Comparison of ENCODE assay signal across 10 mouse cellular contexts in the genomic region with DNA sequence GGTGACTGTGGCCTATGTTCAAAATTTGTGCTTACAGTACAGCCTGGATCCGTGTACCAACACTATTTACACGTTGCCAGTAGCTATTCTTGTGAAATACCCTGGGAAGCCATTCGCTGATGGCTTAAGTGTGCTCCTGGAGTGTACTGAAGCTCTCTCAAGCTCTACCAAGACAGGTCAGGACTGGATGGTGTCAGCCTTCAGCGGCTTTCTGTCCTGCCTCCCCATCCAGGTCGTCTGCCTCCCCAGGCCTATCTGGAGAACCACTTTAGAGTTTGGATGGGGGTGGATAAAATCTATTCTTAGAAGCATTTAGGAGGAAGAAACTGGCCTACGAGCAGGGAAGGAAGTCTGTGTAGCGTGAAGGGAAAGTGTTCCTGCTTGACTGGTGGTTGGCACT. TPM values are rescaled to one million over a fixed set of nuclear protein-coding genes. Genes with fewer than 3 reads are reported as not detected.
A peak's percentile ranks its signal among the peaks of the same experiment; 100 is the strongest.
DNase-seq lines count a peak whose midpoint lies in the region; ATAC-seq and TF ChIP-seq lines count a peak whose summit lies in the region.
"Had no signal": no experiment of that assay in that cellular context is flagged by ENCODE, and none has a peak within 500 bp of the region (broad histone marks: within the 10 kb centered on the region; RNA-seq: fewer than 3 reads in every experiment).

No protein-coding gene starts in this region.

- H3K27ac ChIP-seq in forebrain, postnatal 0 days (ENCODE audit: low read depth, low read length): no peak overlapping the region
- H3K27ac ChIP-seq in forebrain, embryonic 10.5 days: no peak overlapping the region
- 0 out of 2 replicates have a peak overlapping the region, but pooled peaks have one; percentile 27 for H3K27ac ChIP-seq in spleen, adult 2 months (ENCODE audit: insufficient read depth, low read length)
- no peak overlapping the region for H3K27ac ChIP-seq in liver, embryonic 14.5 days
- no peak overlapping the region for H3K27ac ChIP-seq in thymus, adult 2 months (ENCODE audit: control insufficient read depth, insufficient read depth, low read length)

- H3K4me2 ChIP-seq in forebrain, postnatal 0 days (ENCODE audit: low read depth): peak overlapping the region; percentile 96; the same call in 1 of the 2 replicates
- peak overlapping the region; percentile 74; the same call in 1 of the 2 replicates for H3K4me2 ChIP-seq in liver, embryonic 14.5 days (ENCODE audit: low read depth)

- peaks cover 11% of the 10 kb centered on the region for H3K27me3 ChIP-seq in forebrain, postnatal 0 days (ENCODE audit: insufficient read depth, low read length)
- peaks cover 80% of the 10 kb centered on the region for H3K27me3 ChIP-seq in forebrain, embryonic 10.5 days (ENCODE audit: poor library complexity, severe bottlenecking)
- peaks cover 10% of the 10 kb centered on the region for H3K27me3 ChIP-seq in spleen, adult 2 months (ENCODE audit: control insufficient read depth, insufficient read depth, low read length)
- H3K27me3 ChIP-seq in liver, embryonic 14.5 days (ENCODE audit: control insufficient read depth, insufficient read depth, low read length): peaks cover 33% of the 10 kb centered on the region
- peaks cover 14% of the 10 kb centered on the region; the same call in 1 of the 2 replicates for H3K27me3 ChIP-seq in thymus, adult 2 months (ENCODE audit: control insufficient read depth, insufficient read depth, low read length)

- H3K4me3 ChIP-seq in forebrain, postnatal 0 days (ENCODE audit: low read depth, low read length): no peak overlapping the region
- H3K4me3 ChIP-seq in forebrain, embryonic 10.5 days: no peak overlapping the region; the same call in 1 of the 2 replicates
- no peak overlapping the region for H3K4me3 ChIP-seq in spleen, adult 2 months (ENCODE audit: extremely low read depth, insufficient read depth, insufficient read length)
- no peak overlapping the region for H3K4me3 ChIP-seq in liver, embryonic 14.5 days (ENCODE audit: insufficient read depth in 1 of 2, low read depth in 2 of 2, low read length in 2 of 2)
- no peak overlapping the region for H3K4me3 ChIP-seq in thymus, adult 2 months (ENCODE audit: control insufficient read depth, insufficient read depth, low read length)
- H3K4me3 ChIP-seq: myocyte had no signal

- no peak for TF ChIP-seq CTCF in forebrain, postnatal 0 days (IDR thresholded peaks at IDR 0.05; ENCODE audit: low read depth)
- TF ChIP-seq CTCF in spleen, adult 2 months (IDR thresholded peaks at IDR 0.05; ENCODE audit: extremely low read depth, insufficient read depth, insufficient read length, insufficient replicate concordance): no peak
- no peak for TF ChIP-seq CTCF in liver, embryonic 14.5 days (IDR thresholded peaks at IDR 0.05; ENCODE audit: low read depth)
- no peak for TF ChIP-seq CTCF in thymus, adult 2 months (IDR thresholded peaks at IDR 0.05; ENCODE audit: borderline replicate concordance, control insufficient read depth, extremely low read depth, insufficient read depth, low read length, poor library complexity)

- no peak for TF ChIP-seq EP300 in liver, embryonic 14.5 days (IDR thresholded peaks at IDR 0.05; ENCODE audit: low read depth)

- peak overlapping the region; percentile 84; the same call in 1 of the 2 replicates for H3K9ac ChIP-seq in forebrain, postnatal 0 days
- H3K9ac ChIP-seq in liver, embryonic 14.5 days (replicated peaks): no peak overlapping the region

- WGBS in forebrain, postnatal 0 days: 59% methylated on average over 7 of the region's 7 CpGs
- 65% methylated on average over 7 of the region's 7 CpGs for WGBS in forebrain, embryonic 10.5 days
- WGBS in spleen, adult 2 months: 29% methylated on average over 7 of the region's 7 CpGs
- 35% methylated on average over 7 of the region's 7 CpGs for WGBS in liver, embryonic 14.5 days (ENCODE audit: insufficient replicate concordance)
- WGBS in thymus, adult 2 months: 40% methylated on average over 7 of the region's 7 CpGs

- TF ChIP-seq POLR2A in spleen, adult 2 months (IDR thresholded peaks at IDR 0.05; ENCODE audit: low read depth, low read length): no peak
- TF ChIP-seq POLR2A in thymus, adult 2 months (IDR thresholded peaks at IDR 0.05; ENCODE audit: control insufficient read depth, extremely low read depth, insufficient read depth, low read length, poor library complexity): no peak

- peaks cover 4% of the 10 kb centered on the region; the same call in 1 of the 2 replicates for H3K4me1 ChIP-seq in forebrain, postnatal 0 days (ENCODE audit: insufficient read depth)
- peaks cover 37% of the 10 kb centered on the region for H3K4me1 ChIP-seq in forebrain, embryonic 10.5 days
- peaks cover 10% of the 10 kb centered on the region; the same call in 1 of the 2 replicates for H3K4me1 ChIP-seq in spleen, adult 2 months (ENCODE audit: control insufficient read depth, insufficient read depth, insufficient read length)
- H3K4me1 ChIP-seq in liver, embryonic 14.5 days (replicated peaks; ENCODE audit: control insufficient read depth in 2 of 2, insufficient read depth in 2 of 2, low read length in 1 of 2): peaks cover 3 to 12% of the 10 kb centered on the region in 2 experiments
- H3K4me1 ChIP-seq in thymus, adult 2 months (replicated peaks; ENCODE audit: control insufficient read depth, insufficient read depth, low read length): peaks cover 3% of the 10 kb centered on the region; the same call in 1 of the 2 replicates

- ATAC-seq in forebrain, postnatal 0 days: no peak
- ATAC-seq in liver, embryonic 14.5 days (ENCODE audit: insufficient read depth): no peak
- no peak for ATAC-seq in megakaryocyte-erythroid progenitor cell, adult 5-6 weeks (replicated peaks; ENCODE audit: low FRiP score, low TSS enrichment, poor library complexity, severe bottlenecking)

- no peaks in the 10 kb centered on the region for H3K9me3 ChIP-seq in forebrain, postnatal 0 days (ENCODE audit: low read length)
- H3K9me3 ChIP-seq in forebrain, embryonic 10.5 days: no peaks in the 10 kb centered on the region
- no peaks in the 10 kb centered on the region for H3K9me3 ChIP-seq in liver, embryonic 14.5 days (ENCODE audit: control insufficient read depth, low read length)

- no peak for DNase-seq in forebrain, postnatal 0 days
- DNase-seq in forebrain, embryonic 10.5 days (ENCODE audit: extremely low spot score, low spot score): no peak
- DNase-seq in spleen, adult 2 months (ENCODE audit: low read depth in 1 of 2, low spot score in 2 of 2): no peak
- DNase-seq in spleen, postnatal 36 days (ENCODE audit: low spot score in 2 of 2): no peak
- no peak for DNase-seq in liver, embryonic 14.5 days (ENCODE audit: low read depth in 3 of 3, low spot score in 3 of 3)
- no peak for DNase-seq in thymus, adult 2 months
- no peak for DNase-seq in layer of hippocampus, postnatal 36 days
- DNase-seq: gastrocnemius, postnatal 36 days had no signal

- H3K36me3 ChIP-seq in forebrain, postnatal 0 days (ENCODE audit: insufficient read depth): no peaks in the 10 kb centered on the region
- no peaks in the 10 kb centered on the region for H3K36me3 ChIP-seq in forebrain, embryonic 10.5 days (replicated peaks)
- H3K36me3 ChIP-seq in spleen, adult 2 months (ENCODE audit: control insufficient read depth, insufficient read depth, low read length): no peaks in the 10 kb centered on the region
- no peaks in the 10 kb centered on the region for H3K36me3 ChIP-seq in liver, embryonic 14.5 days (replicated peaks; ENCODE audit: control insufficient read depth, insufficient read depth, low read depth)
- H3K36me3 ChIP-seq in thymus, adult 2 months (ENCODE audit: control insufficient read depth, insufficient read depth, low read length): no peaks in the 10 kb centered on the region

RNA-seq across cellular contexts. Expression of a gene that starts 1.9 kb away (rescaled TPM):
- total RNA-seq in forebrain, postnatal 0 days (2014; rRNA removed): 0.38 TPM in 2 replicates
- 0.65 and 1.1 TPM in 2 replicates for polyA plus RNA-seq in forebrain, postnatal 0 days (2015; fragmentation: Nextera tagmentation; extraction: Ambion mirVana)
- 0.19 and 0.28 TPM in 2 replicates for polyA plus RNA-seq in forebrain, embryonic 10.5 days (2016; fragmentation: Nextera tagmentation; extraction: Ambion mirVana)
- polyA plus RNA-seq in spleen, adult 2 months (2012; rRNA removed): 0.83 and 2.1 TPM in 2 replicates
- polyA plus RNA-seq in liver, embryonic 14.5 days (2012; rRNA removed): 0.65 and 0.67 TPM in 2 replicates
- polyA plus RNA-seq in liver, embryonic 14.5 days (2014; fragmentation: Nextera tagmentation; extraction: Ambion mirVana): 0.39 and 0.67 TPM in 2 replicates
- polyA plus RNA-seq in thymus, adult 2 months (2012; rRNA removed): 1.7 and 1.8 TPM in 2 replicates
- total RNA-seq in megakaryocyte-erythroid progenitor cell, adult 5-6 weeks (2014; fragmentation: Nextera tagmentation): not detected in 2 replicates
- total RNA-seq in megakaryocyte-erythroid progenitor cell, adult 5-6 weeks (2017): 0.38 and 1.7 TPM in 2 replicates
- total RNA-seq in layer of hippocampus, postnatal 36 days (2021): under 1 TPM; 0.10 to 0.20 TPM
- total RNA-seq: gastrocnemius, postnatal 36 days had no signal

RNA-seq across cellular contexts. Expression of a gene that starts 2.6 kb away (rescaled TPM):
- total RNA-seq in forebrain, postnatal 0 days (2014; rRNA removed): 0.38 and 0.48 TPM in 2 replicates
- 0.90 and 0.99 TPM in 2 replicates for polyA plus RNA-seq in forebrain, postnatal 0 days (2015; fragmentation: Nextera tagmentation; extraction: Ambion mirVana)
- 0.26 TPM in 2 replicates for polyA plus RNA-seq in forebrain, embryonic 10.5 days (2016; fragmentation: Nextera tagmentation; extraction: Ambion mirVana)
- polyA plus RNA-seq in spleen, adult 2 months (2012; rRNA removed): 4.2 and 6.6 TPM in 2 replicates
- 2.9 and 3.3 TPM in 2 replicates for polyA plus RNA-seq in liver, embryonic 14.5 days (2012; rRNA removed)
- polyA plus RNA-seq in liver, embryonic 14.5 days (2014; fragmentation: Nextera tagmentation; extraction: Ambion mirVana): 1.7 and 2.7 TPM in 2 replicates
- 2.6 and 2.8 TPM in 2 replicates for polyA plus RNA-seq in thymus, adult 2 months (2012; rRNA removed)
- total RNA-seq in megakaryocyte-erythroid progenitor cell, adult 5-6 weeks (2014; fragmentation: Nextera tagmentation): 0.50 and 3.5 TPM in 2 replicates
- 0.76 and 3.1 TPM in 2 replicates for total RNA-seq in megakaryocyte-erythroid progenitor cell, adult 5-6 weeks (2017)
- not detected for total RNA-seq in layer of hippocampus, postnatal 36 days (2021)
- total RNA-seq: gastrocnemius, postnatal 36 days had no signal

RNA-seq across cellular contexts. Expression of a gene that starts 4.9 kb away (rescaled TPM):
- total RNA-seq in forebrain, postnatal 0 days (2014; rRNA removed): 0.23 and 0.43 TPM in 2 replicates
- 0.20 and 0.54 TPM in 2 replicates for polyA plus RNA-seq in forebrain, postnatal 0 days (2015; fragmentation: Nextera tagmentation; extraction: Ambion mirVana)
- polyA plus RNA-seq in forebrain, embryonic 10.5 days (2016; fragmentation: Nextera tagmentation; extraction: Ambion mirVana): 0.33 TPM in 1 of 2 replicates, not detected in the other
- polyA plus RNA-seq in spleen, adult 2 months (2012; rRNA removed): 0.33 and 0.46 TPM in 2 replicates
- polyA plus RNA-seq in liver, embryonic 14.5 days (2012; rRNA removed): 37.3 and 42.1 TPM in 2 replicates
- polyA plus RNA-seq in liver, embryonic 14.5 days (2014; fragmentation: Nextera tagmentation; extraction: Ambion mirVana): 40.0 and 42.8 TPM in 2 replicates
- 1.8 and 2.7 TPM in 2 replicates for polyA plus RNA-seq in thymus, adult 2 months (2012; rRNA removed)
- total RNA-seq in megakaryocyte-erythroid progenitor cell, adult 5-6 weeks (2014; fragmentation: Nextera tagmentation): not detected in 2 replicates
- total RNA-seq in megakaryocyte-erythroid progenitor cell, adult 5-6 weeks (2017): not detected in 2 replicates
- total RNA-seq in layer of hippocampus, postnatal 36 days (2021): 1 to 10 TPM; 1.2 to 1.6 TPM
- total RNA-seq: gastrocnemius, postnatal 36 days had no signal

RNA-seq across cellular contexts. Expression of a gene that starts 17.7 kb away (rescaled TPM):
- total RNA-seq in forebrain, postnatal 0 days (2014; rRNA removed): 23.3 and 34.7 TPM in 2 replicates
- polyA plus RNA-seq in forebrain, postnatal 0 days (2015; fragmentation: Nextera tagmentation; extraction: Ambion mirVana): 21.4 and 25.6 TPM in 2 replicates
- 63.0 and 68.4 TPM in 2 replicates for polyA plus RNA-seq in forebrain, embryonic 10.5 days (2016; fragmentation: Nextera tagmentation; extraction: Ambion mirVana)
- polyA plus RNA-seq in spleen, adult 2 months (2012; rRNA removed): 15.1 and 17.2 TPM in 2 replicates
- 13.1 and 13.2 TPM in 2 replicates for polyA plus RNA-seq in liver, embryonic 14.5 days (2012; rRNA removed)
- 20.8 and 27.5 TPM in 2 replicates for polyA plus RNA-seq in liver, embryonic 14.5 days (2014; fragmentation: Nextera tagmentation; extraction: Ambion mirVana)
- polyA plus RNA-seq in thymus, adult 2 months (2012; rRNA removed): 41.5 and 43.6 TPM in 2 replicates
- 35.8 and 52.0 TPM in 2 replicates for total RNA-seq in megakaryocyte-erythroid progenitor cell, adult 5-6 weeks (2014; fragmentation: Nextera tagmentation)
- 24.8 and 27.5 TPM in 2 replicates for total RNA-seq in megakaryocyte-erythroid progenitor cell, adult 5-6 weeks (2017)
- total RNA-seq in layer of hippocampus, postnatal 36 days (2021): 10 to 100 TPM; 10.6 to 14.2 TPM

RNA-seq across cellular contexts. Expression of a gene that starts 17.7 kb away (rescaled TPM):
- 70.4 and 83.8 TPM in 2 replicates for total RNA-seq in forebrain, postnatal 0 days (2014; rRNA removed)
- polyA plus RNA-seq in forebrain, postnatal 0 days (2015; fragmentation: Nextera tagmentation; extraction: Ambion mirVana): 83.3 and 86.0 TPM in 2 replicates
- 59.1 and 62.5 TPM in 2 replicates for polyA plus RNA-seq in forebrain, embryonic 10.5 days (2016; fragmentation: Nextera tagmentation; extraction: Ambion mirVana)
- polyA plus RNA-seq in spleen, adult 2 months (2012; rRNA removed): 62.7 and 86.6 TPM in 2 replicates
- 21.2 and 31.0 TPM in 2 replicates for polyA plus RNA-seq in liver, embryonic 14.5 days (2012; rRNA removed)
- polyA plus RNA-seq in liver, embryonic 14.5 days (2014; fragmentation: Nextera tagmentation; extraction: Ambion mirVana): 34.4 and 40.4 TPM in 2 replicates
- 78.9 and 93.5 TPM in 2 replicates for polyA plus RNA-seq in thymus, adult 2 months (2012; rRNA removed)
- 21.5 and 31.0 TPM in 2 replicates for total RNA-seq in megakaryocyte-erythroid progenitor cell, adult 5-6 weeks (2014; fragmentation: Nextera tagmentation)
- 10.0 and 10.3 TPM in 2 replicates for total RNA-seq in megakaryocyte-erythroid progenitor cell, adult 5-6 weeks (2017)
- total RNA-seq in layer of hippocampus, postnatal 36 days (2021): 10 to 100 TPM; 82.7 to 83.2 TPM

Comparison
In these comparisons a context has a peak if more than half of its experiments do, and no peak if none do; other contexts are left out.
1. RNA of a gene that starts 4.9 kb away (polyA plus RNA-seq): 37.3 to 42.8 TPM in liver, embryonic 14.5 days; 1.8 to 2.7 TPM in thymus, adult 2 months, 0.20 to 0.54 TPM in forebrain, postnatal 0 days, 0.33 to 0.46 TPM in spleen, adult 2 months and 0.33 TPM in forebrain, embryonic 10.5 days; every median in the first group is over 10 times any median in the second.